Mouse (Mus musculus): Measurements from ENCODE around the gene Myo9b. TPM values are rescaled to one million over a fixed set of nuclear protein-coding genes. Genes with fewer than 3 reads are reported as not detected.

The Myo9b gene
- polyA plus RNA-seq, 1 experiment from 2014 or later: 13.5 TPM

- H3K4me2 ChIP-seq: peak overlapping the region; percentile 71
- H3K4me3 ChIP-seq: peak overlapping the region; percentile 76
- peaks cover 50% of the 10 kb centered on the region for H3K36me3 ChIP-seq
- H3K27ac ChIP-seq: peak overlapping the region; percentile 85
- H3K27me3 ChIP-seq (replicated peaks): peaks cover 2% of the 10 kb centered on the region
- H3K9me3 ChIP-seq (replicated peaks): no peaks in the 10 kb centered on the region
- peaks cover 69% of the 10 kb centered on the region for H3K4me1 ChIP-seq
- 5% methylated on average over 5 of the region's 5 CpGs for WGBS (ENCODE audit: insufficient replicate concordance)
- no peak for ATAC-seq
- peak overlapping the region; percentile 77 for H3K9ac ChIP-seq
Measured at GRCm38 (mm10) chr8:71370711-71371235, 98.3 kb downstream of the Myo9b start.

- Histone ChIP-seq H3K9ac (peak within 1 kb of the TSS; percentile 77), H3K27ac (peak within 1 kb of the TSS; percentile 85), H3K36me3 (peaks cover 54% of the 10 kb centered on the region), H3K27me3 (replicated peaks) (peaks cover 8% of the 10 kb centered on the region), H3K4me2 (peak within 1 kb of the TSS; percentile 71), H3K4me3 (peak within 1 kb of the TSS; percentile 76), H3K4me1 (peaks cover 70% of the 10 kb centered on the region), H3K9me3 (replicated peaks) (no peaks in the 10 kb centered on the region)
- under 1% methylated on average over 68 of the region's 68 CpGs for WGBS (ENCODE audit: insufficient replicate concordance)
- ATAC-seq: peak; percentile 87
Measured at GRCm38 (mm10) chr8:71371236-71371848, 98.8 kb downstream of the Myo9b start, which contains the start of gene Ocel1. Gene Ocel1, plus strand, starts transcription at chr8:71371298.

- Histone ChIP-seq H3K36me3 (peaks cover 54% of the 10 kb centered on the region), H3K27me3 (replicated peaks) (peaks cover 19% of the 10 kb centered on the region), H3K27ac (no peak overlapping the region), H3K4me2 (peak overlapping the region; percentile 71; the same call in 1 of the 2 replicates), H3K4me1 (peaks cover 74% of the 10 kb centered on the region), H3K4me3 (no peak overlapping the region), H3K9me3 (replicated peaks) (no peaks in the 10 kb centered on the region), H3K9ac (no peak overlapping the region)
- ATAC-seq: no peak
- 88% methylated on average over 12 of the region's 12 CpGs for WGBS (ENCODE audit: insufficient replicate concordance)
Measured at GRCm38 (mm10) chr8:71372427-71372826, 99.9 kb downstream of the Myo9b start.

GRCm38 (mm10) chr8:71373000-71373399, 100.5 kb downstream of the Myo9b start:
- 83% methylated on average over 3 of the region's 3 CpGs for WGBS (ENCODE audit: insufficient replicate concordance)
- Histone ChIP-seq H3K9ac (no peak overlapping the region), H3K4me1 (peaks cover 72% of the 10 kb centered on the region), H3K36me3 (peaks cover 59% of the 10 kb centered on the region), H3K4me3 (no peak overlapping the region), H3K27ac (no peak overlapping the region), H3K9me3 (replicated peaks) (no peaks in the 10 kb centered on the region), H3K27me3 (replicated peaks) (peaks cover 25% of the 10 kb centered on the region), H3K4me2 (no peak overlapping the region)
- no peak for ATAC-seq

- H3K27ac ChIP-seq: 0 out of 2 replicates have a peak overlapping the region, but pooled peaks have one; percentile 9
- H3K4me2 ChIP-seq: no peak overlapping the region
- ATAC-seq: no peak
- H3K9me3 ChIP-seq (replicated peaks): no peaks in the 10 kb centered on the region
- H3K36me3 ChIP-seq: peaks cover 46% of the 10 kb centered on the region
- peaks cover 67% of the 10 kb centered on the region for H3K4me1 ChIP-seq
- no peak overlapping the region for H3K9ac ChIP-seq
- H3K27me3 ChIP-seq (replicated peaks): peaks cover 42% of the 10 kb centered on the region
- 67% methylated on average over 17 of the region's 17 CpGs for WGBS (ENCODE audit: insufficient replicate concordance)
- H3K4me3 ChIP-seq: no peak overlapping the region
Measured at GRCm38 (mm10) chr8:71374616-71375206, 102.2 kb downstream of the Myo9b start.

- Histone ChIP-seq H3K4me1 (peaks cover 66% of the 10 kb centered on the region), H3K27ac (0 out of 2 replicates have a peak overlapping the region, but pooled peaks have one; percentile 9)
- 0 out of 2 replicates have a peak, but pooled peaks have one; percentile 22 for ATAC-seq
Measured at GRCm38 (mm10) chr8:71375581-71376422, 103.3 kb downstream of the Myo9b start.

GRCm38 (mm10) chr8:71376423-71377030, 104.0 kb downstream of the Myo9b start:
- no peak for ATAC-seq
- peaks cover 60% of the 10 kb centered on the region for H3K27me3 ChIP-seq (replicated peaks)
- WGBS (ENCODE audit: insufficient replicate concordance): 55% methylated on average over 8 of the region's 8 CpGs
- H3K9ac ChIP-seq: peak overlapping the region; percentile 45; the same call in 1 of the 2 replicates
- peak overlapping the region; percentile 74 for H3K4me2 ChIP-seq
- no peaks in the 10 kb centered on the region for H3K9me3 ChIP-seq (replicated peaks)
- H3K36me3 ChIP-seq: peaks cover 43% of the 10 kb centered on the region
- peak overlapping the region; percentile 44 for H3K4me3 ChIP-seq
- H3K4me1 ChIP-seq: peaks cover 72% of the 10 kb centered on the region
- no peak overlapping the region for H3K27ac ChIP-seq

More at GRCm38 (mm10) chr8:71375581-71376422, 103.3 kb downstream of the Myo9b start:
- WGBS (ENCODE audit: insufficient replicate concordance): 12% methylated on average over 74 of the region's 74 CpGs
- Histone ChIP-seq H3K4me2 (peak overlapping the region; percentile 74), H3K27me3 (replicated peaks) (peaks cover 53% of the 10 kb centered on the region), H3K9ac (peak overlapping the region; percentile 45), H3K36me3 (peaks cover 43% of the 10 kb centered on the region), H3K9me3 (replicated peaks) (no peaks in the 10 kb centered on the region), H3K4me3 (peak overlapping the region; percentile 44)

GRCm38 (mm10) chr8:71379008-71379407, 106.5 kb downstream of the Myo9b start:
- ATAC-seq: no peak
- Histone ChIP-seq H3K4me2 (peak overlapping the region; percentile 95), H3K27ac (no peak overlapping the region), H3K9me3 (replicated peaks) (no peaks in the 10 kb centered on the region), H3K36me3 (peaks cover 31% of the 10 kb centered on the region), H3K27me3 (replicated peaks) (peaks cover 77% of the 10 kb centered on the region), H3K4me3 (0 out of 2 replicates have a peak overlapping the region, but pooled peaks have one; percentile 66), H3K9ac (no peak overlapping the region), H3K4me1 (peaks cover 81% of the 10 kb centered on the region)
- WGBS (ENCODE audit: insufficient replicate concordance): 60% methylated on average over 4 of the region's 4 CpGs

- 49% methylated on average over 3 of the region's 3 CpGs for WGBS (ENCODE audit: insufficient replicate concordance)
- peaks cover 77% of the 10 kb centered on the region for H3K27me3 ChIP-seq (replicated peaks)
- peak overlapping the region; percentile 66 for H3K4me3 ChIP-seq
- H3K9me3 ChIP-seq (replicated peaks): no peaks in the 10 kb centered on the region
- H3K4me1 ChIP-seq: peaks cover 79% of the 10 kb centered on the region
- peaks cover 25% of the 10 kb centered on the region for H3K36me3 ChIP-seq
- H3K27ac ChIP-seq: 0 out of 2 replicates have a peak overlapping the region, but pooled peaks have one; percentile 18
- ATAC-seq: no peak
- peak overlapping the region; percentile 74; the same call in 1 of the 2 replicates for H3K9ac ChIP-seq
- H3K4me2 ChIP-seq: peak overlapping the region; percentile 95
Measured at GRCm38 (mm10) chr8:71379512-71380075, 107.1 kb downstream of the Myo9b start.

- Histone ChIP-seq H3K27me3 (replicated peaks) (peaks cover 77% of the 10 kb centered on the region), H3K4me3 (peak overlapping the region; percentile 66), H3K27ac (peak overlapping the region; percentile 73), H3K4me1 (peaks cover 70% of the 10 kb centered on the region), H3K9ac (peak overlapping the region; percentile 74), H3K36me3 (peaks cover 16% of the 10 kb centered on the region), H3K4me2 (peak overlapping the region; percentile 95), H3K9me3 (replicated peaks) (no peaks in the 10 kb centered on the region)
- no peak for ATAC-seq
- 6% methylated on average over 72 of the region's 72 CpGs for WGBS (ENCODE audit: insufficient replicate concordance)
Measured at GRCm38 (mm10) chr8:71380178-71381171, 108.0 kb downstream of the Myo9b start.
